Mouse (Mus musculus) cerebellum, adult 8-10 months (tissue): ENCODE measurements around the gene Ankrd44.

ENCODE experiments used
- DNase-seq: peaks from one replicate; pipeline ENCODE4 v3.0.0; 2022

Gene Ankrd44

DNA sequence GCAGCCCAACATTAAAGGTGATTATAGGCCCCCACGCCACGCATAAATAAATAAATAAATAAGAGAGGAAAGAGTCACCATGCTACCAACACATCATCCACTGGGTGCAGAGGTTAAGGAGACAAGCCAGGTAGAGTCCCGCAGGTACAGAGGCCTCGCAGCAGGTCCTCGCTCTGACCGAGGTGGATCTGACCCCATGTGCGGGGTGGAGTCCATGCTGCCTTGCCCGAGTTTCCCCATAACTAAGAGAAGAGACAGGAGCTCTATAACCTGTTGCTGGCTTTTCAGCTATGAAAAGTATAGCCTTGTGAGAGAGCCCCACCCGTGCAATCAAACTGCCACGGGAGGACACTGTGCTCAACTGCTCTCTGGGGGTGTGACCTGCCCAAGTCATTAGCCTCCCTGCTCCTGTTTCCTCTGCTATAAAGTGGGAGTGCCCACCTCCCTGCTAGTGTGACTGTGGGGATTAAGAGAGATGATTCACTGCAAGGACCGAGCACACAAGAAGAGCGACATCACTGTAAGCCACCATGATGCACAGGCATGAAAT lies 4.1 kb downstream of the Ankrd44 start:
- no peak for DNase-seq

DNA sequence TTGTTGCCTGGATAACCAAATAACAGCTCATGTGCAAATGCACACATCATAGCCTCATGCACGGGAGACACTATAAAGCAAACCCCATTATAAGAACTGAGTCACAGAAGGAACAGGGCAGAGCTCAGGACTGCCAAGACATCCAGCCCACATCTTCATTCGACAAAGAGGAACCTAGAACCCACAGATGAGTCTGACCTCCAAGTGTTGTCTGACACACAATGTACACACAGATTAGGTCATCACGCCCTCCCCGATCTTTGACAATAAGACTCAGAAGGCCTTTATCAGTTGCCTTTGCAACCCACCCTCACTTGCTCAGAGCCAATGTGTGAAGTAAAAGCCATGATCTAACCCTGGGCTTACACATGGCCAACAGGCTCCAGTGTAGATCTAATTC lies 6.1 kb downstream of the Ankrd44 start:
- DNase-seq: no peak

- DNase-seq: no peak
These were observed 9.7 kb downstream of the Ankrd44 start for GRCm38 (mm10) chr1:54916456-54916855.

GRCm38 (mm10) chr1:54914387-54914786 lies 11.8 kb downstream of the Ankrd44 start:
- DNase-seq: no peak

DNA sequence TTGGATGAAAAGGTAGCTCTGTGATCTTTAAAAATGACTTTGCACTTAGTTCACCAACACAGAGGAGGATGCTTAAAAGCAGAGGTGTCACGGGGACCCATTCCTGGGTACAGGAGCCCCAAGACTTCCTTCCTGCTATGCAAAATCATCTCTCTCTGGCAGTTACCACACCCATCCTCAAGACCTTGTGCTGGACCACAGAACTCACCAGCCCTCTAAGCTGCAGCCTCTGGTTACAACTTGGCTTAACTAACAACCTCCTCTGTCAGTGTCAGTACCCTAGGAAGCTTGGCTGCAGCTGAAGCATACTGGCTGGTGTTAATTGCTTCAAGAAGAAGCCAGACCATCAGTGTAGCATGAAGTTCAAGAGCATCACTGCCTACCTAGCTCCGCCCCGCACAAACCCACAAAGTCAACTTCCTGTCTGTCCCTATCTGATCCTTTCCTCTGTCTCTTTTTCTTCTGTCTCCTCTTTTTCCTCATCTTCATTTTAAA lies 12.8 kb downstream of the Ankrd44 start:
- no peak for DNase-seq

- DNase-seq: no peak
These were observed 13.2 kb downstream of the Ankrd44 start for GRCm38 (mm10) chr1:54913063-54913335.

DNA sequence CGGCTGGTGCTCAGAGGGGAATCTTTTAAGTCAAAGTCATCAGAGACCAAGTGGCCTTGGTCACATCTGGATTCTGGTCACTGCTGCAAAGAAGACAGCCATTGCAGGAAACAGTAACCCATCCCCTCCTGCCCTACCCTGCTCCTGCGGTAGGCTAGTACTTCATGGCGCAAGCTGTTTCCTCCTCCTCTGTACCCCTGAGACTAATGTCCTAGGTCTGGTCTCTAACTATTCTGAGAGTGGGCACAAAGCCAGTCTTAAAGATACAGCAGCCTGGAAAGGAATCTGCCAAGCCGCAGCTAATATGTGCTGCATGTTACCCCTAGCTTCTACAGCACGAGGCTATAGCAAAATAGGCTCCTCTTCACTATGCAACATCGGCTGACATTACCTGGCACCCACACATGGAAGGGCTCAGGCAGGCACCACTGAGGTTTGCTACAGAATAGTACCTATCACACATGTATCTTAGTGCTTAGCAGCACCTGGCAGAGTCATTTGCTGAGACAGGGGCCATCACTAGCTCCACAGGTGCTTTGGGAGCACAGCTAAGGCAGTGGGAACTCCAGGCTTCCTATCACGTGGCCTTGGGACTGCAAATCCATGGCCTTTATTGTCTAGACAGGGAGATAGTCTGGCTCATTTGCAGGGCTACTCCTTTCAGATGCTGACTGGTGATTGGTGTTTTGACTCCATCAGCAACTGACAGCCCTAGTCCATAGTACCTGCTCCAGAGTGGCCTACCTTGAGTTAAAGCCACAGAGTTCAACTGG lies 13.7 kb downstream of the Ankrd44 start:
- no peak for DNase-seq

DNA sequence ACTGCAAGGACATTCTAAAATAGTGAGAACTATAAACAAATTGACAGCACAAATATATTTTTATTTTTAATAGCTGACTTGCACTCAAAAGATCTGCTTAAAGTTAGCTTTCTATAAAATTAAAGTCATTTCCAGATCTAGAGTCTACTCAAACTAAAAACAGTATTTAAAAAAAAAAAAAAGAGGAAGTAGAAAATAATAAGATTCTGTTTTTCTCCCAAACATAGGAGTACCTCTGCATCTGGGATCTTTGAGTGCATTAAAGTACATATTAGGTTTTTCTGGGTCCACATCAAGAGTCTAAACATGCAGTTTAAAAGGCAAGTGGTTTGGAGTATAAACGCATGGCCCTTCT lies 15.0 kb downstream of the Ankrd44 start:
- DNase-seq: no peak

DNA sequence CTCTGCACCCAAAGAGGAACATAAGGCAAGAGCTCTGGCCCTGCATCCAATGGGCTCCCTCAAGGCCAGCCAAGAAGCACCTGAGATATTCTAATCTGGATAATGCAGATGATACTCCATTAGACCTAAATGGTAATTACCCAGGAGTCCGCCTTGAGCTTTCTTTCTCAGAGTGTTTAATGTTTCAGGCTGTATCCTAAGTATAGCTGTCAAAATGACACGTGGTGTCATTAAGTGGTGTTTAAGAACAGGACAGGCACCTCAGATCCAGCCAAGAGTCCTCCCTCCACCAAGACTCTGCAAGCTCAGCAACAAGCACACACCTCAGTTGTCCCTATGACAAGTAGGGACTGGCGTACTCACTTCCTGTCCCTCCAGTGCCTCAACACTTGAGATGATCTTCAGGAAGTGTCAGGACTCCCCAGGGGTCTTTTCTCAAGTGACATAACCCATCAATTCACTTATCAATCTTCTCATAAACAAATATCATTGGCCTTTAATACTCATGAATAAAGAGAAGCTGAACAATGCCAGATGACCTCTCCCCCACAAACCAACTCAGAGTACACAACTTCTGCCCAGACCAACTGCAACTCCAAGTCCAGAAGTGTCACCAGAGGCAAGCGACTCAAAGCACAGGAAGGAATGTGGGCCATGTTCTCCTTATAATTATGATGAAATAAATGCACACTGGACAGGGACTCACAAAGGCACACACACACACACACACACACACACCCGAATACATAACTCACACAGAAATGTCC lies 15.5 kb downstream of the Ankrd44 start:
- DNase-seq: no peak

DNA sequence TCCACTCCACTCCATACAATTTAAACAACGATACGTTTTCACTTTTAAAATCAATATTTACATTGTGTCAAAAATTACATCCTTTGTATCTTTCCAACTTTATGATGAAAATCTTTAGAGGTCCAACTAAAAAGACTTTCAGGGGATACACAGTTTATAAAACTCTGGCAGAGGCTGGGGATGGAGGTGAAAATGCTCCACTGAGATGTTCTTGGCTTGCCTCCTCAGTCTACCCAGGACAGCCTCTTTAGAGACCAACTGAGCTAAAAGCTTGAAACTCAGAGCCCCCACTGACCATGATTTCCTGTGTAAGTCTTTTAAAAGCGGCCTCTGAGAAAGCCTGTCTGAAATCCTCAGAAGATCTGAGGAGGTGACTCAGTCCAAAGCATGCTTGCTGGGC lies 17.4 kb downstream of the Ankrd44 start:
- DNase-seq: no peak

- no peak for DNase-seq
These were observed 19.0 kb downstream of the Ankrd44 start for GRCm38 (mm10) chr1:54907066-54907639.

GRCm38 (mm10) chr1:54906322-54906721 lies 19.9 kb downstream of the Ankrd44 start:
- no peak for DNase-seq

GRCm38 (mm10) chr1:54905632-54906031 lies 20.6 kb downstream of the Ankrd44 start:
- no peak for DNase-seq

- DNase-seq: no peak
These were observed 22.0 kb downstream of the Ankrd44 start for GRCm38 (mm10) chr1:54904165-54904564.

DNA sequence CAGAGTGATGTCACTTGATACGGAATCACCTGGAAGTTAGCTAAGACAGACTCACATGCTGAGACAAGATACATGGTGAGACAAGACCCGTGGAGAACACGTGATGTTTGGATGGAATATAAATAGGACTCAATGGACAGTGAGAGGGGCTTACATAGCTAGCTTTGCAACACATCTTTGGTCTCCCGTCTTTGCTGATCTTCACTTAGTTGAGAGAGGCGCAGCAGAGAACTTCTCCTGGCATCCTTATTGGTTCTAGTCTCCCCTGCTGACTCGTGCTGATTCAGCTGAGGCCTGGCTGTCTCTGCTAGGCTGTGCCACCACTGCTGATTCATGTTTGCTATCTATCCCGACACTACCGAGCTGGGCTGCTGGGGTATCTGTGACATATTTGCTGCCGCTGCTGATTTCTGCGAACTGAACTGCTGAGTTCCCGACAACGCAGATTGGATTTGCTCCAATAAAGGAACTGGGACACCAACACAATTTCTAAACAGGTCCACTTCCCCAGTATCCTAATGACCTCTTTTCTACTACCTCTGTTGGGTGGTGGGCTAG lies 23.4 kb downstream of the Ankrd44 start:
- no peak for DNase-seq

- DNase-seq: no peak
These were observed 25.1 kb downstream of the Ankrd44 start for GRCm38 (mm10) chr1:54901084-54901483.

DNA sequence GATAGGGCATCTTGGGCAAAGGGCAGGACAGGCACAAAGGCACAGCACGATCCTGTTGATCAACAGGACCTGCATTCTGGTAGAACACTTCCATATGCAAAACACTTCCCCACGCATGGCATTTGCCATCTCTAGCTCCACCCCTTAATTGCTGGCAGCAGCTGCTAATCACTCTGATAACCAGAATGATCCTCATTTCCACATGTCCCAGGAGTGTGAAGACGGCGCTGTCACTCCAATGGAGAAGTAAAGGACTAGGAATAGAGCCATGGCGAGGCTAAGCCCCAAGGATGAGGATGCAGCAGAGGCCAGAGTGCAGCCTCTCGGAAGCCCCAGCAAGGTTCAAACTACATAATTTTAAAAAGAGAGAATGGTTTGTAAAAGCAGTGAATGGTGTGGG lies 26.9 kb downstream of the Ankrd44 start:
- no peak for DNase-seq

GRCm38 (mm10) chr1:54898656-54899084 lies 27.5 kb downstream of the Ankrd44 start:
- no peak for DNase-seq

DNA sequence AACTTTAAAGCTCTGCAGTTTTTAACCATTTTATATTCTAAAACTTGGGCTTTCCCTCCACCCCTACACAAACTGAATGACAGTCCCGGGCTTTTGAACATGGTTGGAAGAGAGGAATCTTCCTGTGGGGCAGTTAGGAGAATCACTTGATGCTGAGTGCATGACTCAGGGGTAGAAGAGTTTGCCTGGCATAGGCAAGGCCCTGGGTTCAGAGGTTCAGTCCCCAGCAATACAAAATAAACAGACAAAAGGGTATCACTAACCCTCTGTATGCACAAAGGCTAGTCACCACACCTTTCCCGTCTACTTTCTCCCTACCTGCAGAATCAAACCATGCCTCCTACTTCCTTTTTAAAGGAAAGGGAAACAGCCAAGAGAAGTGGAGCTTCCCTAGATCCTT lies 28.5 kb downstream of the Ankrd44 start:
- DNase-seq: no peak

- no peak for DNase-seq
These were observed 29.8 kb downstream of the Ankrd44 start for GRCm38 (mm10) chr1:54896109-54897085.

- DNase-seq: no peak
These were observed 37.7 kb downstream of the Ankrd44 start for GRCm38 (mm10) chr1:54888449-54888848.

DNA sequence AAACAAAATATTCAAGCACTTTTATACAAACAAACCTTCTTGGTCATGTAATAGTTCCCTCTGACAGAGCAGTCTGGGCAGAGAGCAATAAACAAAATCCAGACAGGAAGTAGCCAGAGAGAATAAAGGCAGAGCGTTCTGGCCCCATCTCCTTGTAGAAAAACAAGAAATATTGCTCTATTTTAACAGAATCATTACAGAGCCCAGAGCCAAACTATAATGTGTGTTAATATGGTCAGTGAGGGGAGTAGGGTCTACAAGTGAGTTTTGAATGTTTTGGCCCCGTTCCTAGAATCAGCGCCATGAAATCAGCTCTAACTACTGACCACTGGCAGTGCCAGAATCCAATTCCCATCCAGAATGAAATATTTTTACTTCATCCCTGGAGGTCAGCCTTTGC lies 38.3 kb downstream of the Ankrd44 start:
- DNase-seq: no peak
